Mouse (Mus musculus) stomach, postnatal 0 days (tissue): ENCODE data around the gene Cd164l2. TPM values are rescaled to one million over a fixed set of nuclear protein-coding genes. Genes with fewer than 3 reads are reported as not detected.

Experiments used
- ATAC-seq: fragments of 200-750 bp; cut with Nextera tagmentation; 2 replicates; pipeline ENCODE4 v1.8.0; 2017; ENCODE audit not compliant: low FRiP score, low TSS enrichment
- DNase-seq: peaks from one replicate; pipeline ENCODE4 v3.0.0-alpha.2; 2016; ENCODE audit warnings: low spot score
- H3K27ac ChIP-seq: fragments of 300-500 bp; sonication (generic); replicated peaks from 2 replicates; pipeline ENCODE4 v1.5.1; 2014; ENCODE audit warnings: mild to moderate bottlenecking, control low read depth
- H3K27me3 ChIP-seq: fragments of 300-500 bp; sonication (generic); 2 replicates; pipeline ENCODE4 v1.6.1; 2014; ENCODE audit warnings: low read length; ENCODE audit not compliant: control insufficient read depth, insufficient read depth
- H3K36me3 ChIP-seq: fragments of 300-500 bp; sonication (generic); 2 replicates; pipeline ENCODE4 v1.6.1; 2014; ENCODE audit warnings: low read length, mixed read lengths; ENCODE audit not compliant: control insufficient read depth, insufficient read depth
- H3K4me1 ChIP-seq: fragments of 300-500 bp; sonication (generic); replicated peaks from 2 replicates; pipeline ENCODE4 v1.6.1; 2014; ENCODE audit warnings: antibody characterized with exemption; ENCODE audit not compliant: control insufficient read depth, insufficient read depth
- H3K4me2 ChIP-seq: fragments of 300-500 bp; sonication (generic); replicated peaks from 2 replicates; pipeline ENCODE4 v1.6.1; 2014; ENCODE audit warnings: low read depth, mild to moderate bottlenecking, control low read depth, moderate library complexity
- H3K4me3 ChIP-seq: fragments of 300-500 bp; sonication (generic); 2 replicates; pipeline ENCODE4 v1.5.1; 2014; ENCODE audit warnings: low read depth, low read length, control low read depth
- H3K9ac ChIP-seq: fragments of 300-500 bp; sonication (generic); 2 replicates; pipeline ENCODE4 v1.6.1; 2014; ENCODE audit warnings: mild to moderate bottlenecking, low read length, control low read depth, mixed read lengths
- H3K9me3 ChIP-seq: fragments of 300-500 bp; sonication (generic); 2 replicates; pipeline ENCODE4 v1.6.1; 2016; ENCODE audit warnings: low read length; ENCODE audit not compliant: control insufficient read depth
- CTCF ChIP-seq: IDR thresholded peaks from 2 replicates; pipeline ENCODE4 v1.5.1; 2016; ENCODE audit warnings: antibody characterized with exemption, low read depth, mild to moderate bottlenecking, moderate library complexity
- EP300 ChIP-seq: optimal IDR thresholded peaks from 2 replicates; pipeline ENCODE3; 2016; ENCODE audit warnings: antibody characterized with exemption
- WGBS: fragments of 180-500 bp; shearing (Covaris S2); extraction: QIAGEN DNeasy Blood & Tissue Kit; methylation state at CpG from one replicate; pipeline ENCODE4 v1.1.7; 2014; 5-methylcytosine and 5-hydroxymethylcytosine counted together
- polyA plus RNA-seq: library from polyadenylated mRNA; unstranded; fragments of >200 nt; fragmentation: Nextera tagmentation; extraction: Ambion mirVana; gene quantifications from 2 replicates; pipeline ENCODE4 v1.2.1, GENCODE M21; 2015

Gene Cd164l2
- polyA plus RNA-seq, 1 experiment from 2014 or later: 5.3 TPM

DNA sequence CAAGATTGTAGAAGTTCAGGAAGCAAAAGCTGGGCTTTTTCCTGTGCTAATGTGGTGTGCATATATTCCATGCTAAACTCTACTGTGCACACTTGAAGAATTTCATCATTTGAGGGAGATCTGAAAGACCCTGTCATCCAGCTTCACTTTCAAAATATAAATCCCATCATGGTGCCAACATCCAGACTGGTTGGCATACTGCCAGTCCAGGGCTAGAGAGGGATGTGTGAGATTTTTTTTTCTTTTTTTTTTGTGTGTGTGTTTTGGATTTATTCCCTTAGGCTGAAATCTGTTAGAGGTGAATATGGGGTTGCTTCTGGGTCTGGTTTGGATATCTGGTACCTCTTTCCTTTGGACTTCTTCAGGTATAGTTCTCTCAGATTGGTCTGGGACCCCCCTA, 41.3 kb upstream of the Cd164l2 start:
- TF ChIP-seq EP300: no peak
- no peak for TF ChIP-seq CTCF
- H3K36me3 ChIP-seq: no peaks in the 10 kb centered on the region
- H3K4me1 ChIP-seq: peaks cover 6% of the 10 kb centered on the region
- no peak overlapping the region for H3K4me2 ChIP-seq
- no peaks in the 10 kb centered on the region for H3K27me3 ChIP-seq
- no peak overlapping the region; the same call in 1 of the 2 replicates for H3K27ac ChIP-seq
- no peak overlapping the region for H3K9ac ChIP-seq
- DNase-seq (no peak), ATAC-seq (no peak)
- H3K9me3 ChIP-seq: no peaks in the 10 kb centered on the region
- no peak overlapping the region for H3K4me3 ChIP-seq

DNA sequence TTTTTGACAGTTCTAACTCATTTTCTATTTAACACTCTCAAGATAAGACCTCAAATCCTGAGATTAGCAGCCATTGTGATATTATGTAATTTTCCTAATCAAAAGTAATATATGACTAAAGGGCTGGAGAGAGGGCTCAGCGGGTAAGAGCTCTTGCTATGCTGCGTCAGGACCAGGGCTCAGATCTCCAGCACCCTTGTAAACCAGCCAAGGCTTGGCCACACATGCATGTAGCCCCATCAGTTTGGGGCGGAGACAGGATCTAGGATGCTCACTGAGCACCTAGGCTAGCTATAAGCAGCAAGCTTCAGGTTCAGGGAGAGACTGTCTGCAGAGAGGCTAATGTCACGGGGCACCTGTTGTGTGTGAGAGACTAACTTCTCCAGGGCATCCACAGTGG, 39.5 kb upstream of the Cd164l2 start:
- no peak for ATAC-seq

DNA sequence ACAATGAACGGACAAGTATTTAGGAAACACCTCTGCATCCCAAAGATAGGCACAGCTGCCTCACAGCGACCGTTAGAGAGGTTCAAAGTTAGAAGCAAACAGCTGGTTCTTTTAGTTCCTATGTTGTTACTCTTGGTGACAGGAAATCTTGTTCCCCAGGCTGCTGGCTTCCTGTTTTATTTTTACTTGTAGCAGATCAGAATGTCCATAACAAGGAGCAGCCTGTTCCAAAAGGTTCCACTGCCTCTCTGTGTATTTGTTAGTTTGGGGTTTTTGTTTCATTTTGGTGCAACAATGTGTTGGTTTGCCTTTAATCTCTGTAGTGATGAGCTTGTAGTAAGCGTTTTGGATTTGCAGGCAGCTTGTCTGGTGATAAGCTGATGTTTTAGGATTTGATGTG, 37.6 kb upstream of the Cd164l2 start:
- Histone ChIP-seq H3K9ac (no peak overlapping the region), H3K4me2 (0 out of 2 replicates have a peak overlapping the region, but pooled peaks have one; percentile 9), H3K27me3 (no peaks in the 10 kb centered on the region), H3K9me3 (no peaks in the 10 kb centered on the region), H3K4me1 (peaks cover 12% of the 10 kb centered on the region), H3K27ac (peak overlapping the region; percentile 65), H3K4me3 (no peak overlapping the region), H3K36me3 (0 out of 2 replicates have a peak, but pooled peaks cover 3% of the 10 kb centered on the region)
- WGBS: 34% methylated on average over 4 of the region's 4 CpGs
- TF ChIP-seq EP300 (no peak), CTCF (no peak)
- no peak for DNase-seq
- ATAC-seq: no peak

More for the DNA sequence above, 39.5 kb upstream of the Cd164l2 start:
- no peaks in the 10 kb centered on the region for H3K27me3 ChIP-seq
- H3K36me3 ChIP-seq: no peaks in the 10 kb centered on the region
- H3K9ac ChIP-seq: no peak overlapping the region
- no peak for DNase-seq
- TF ChIP-seq EP300 (no peak), CTCF (no peak)
- H3K4me2 ChIP-seq: no peak overlapping the region
- H3K4me3 ChIP-seq: no peak overlapping the region
- no peak overlapping the region for H3K27ac ChIP-seq
- 66% methylated on average over 4 of the region's 4 CpGs for WGBS
- H3K9me3 ChIP-seq: no peaks in the 10 kb centered on the region
- peaks cover 12% of the 10 kb centered on the region for H3K4me1 ChIP-seq

- H3K4me2 ChIP-seq: no peak overlapping the region
- 39% methylated on average over 7 of the region's 7 CpGs for WGBS
- ATAC-seq (no peak), DNase-seq (no peak)
- no peak overlapping the region for H3K4me3 ChIP-seq
- H3K9me3 ChIP-seq: no peaks in the 10 kb centered on the region
- no peak for TF ChIP-seq CTCF
- no peak for TF ChIP-seq EP300
- H3K27ac ChIP-seq: peak overlapping the region; percentile 72
- peaks cover 9% of the 10 kb centered on the region; the same call in 1 of the 2 replicates for H3K4me1 ChIP-seq
- H3K36me3 ChIP-seq: 0 out of 2 replicates have a peak, but pooled peaks cover 5% of the 10 kb centered on the region
- H3K9ac ChIP-seq: no peak overlapping the region
- no peaks in the 10 kb centered on the region for H3K27me3 ChIP-seq
Observed at GRCm38 (mm10) chr4:133175274-133175673, 36.7 kb upstream of the Cd164l2 start.

- WGBS: 36% methylated on average over 14 of the region's 14 CpGs
- H3K27ac ChIP-seq: peak overlapping the region; percentile 72
- H3K27me3 ChIP-seq: no peaks in the 10 kb centered on the region
- peak overlapping the region; percentile 17; the same call in 1 of the 2 replicates for H3K4me2 ChIP-seq
- H3K36me3 ChIP-seq: 0 out of 2 replicates have a peak, but pooled peaks cover 5% of the 10 kb centered on the region
- H3K4me1 ChIP-seq: peaks cover 9% of the 10 kb centered on the region; the same call in 1 of the 2 replicates
- H3K9me3 ChIP-seq: no peaks in the 10 kb centered on the region
- H3K4me3 ChIP-seq: no peak overlapping the region
- ATAC-seq (0 out of 2 replicates have a peak, but pooled peaks have one; percentile 16), DNase-seq (no peak)
- TF ChIP-seq CTCF (no peak), EP300 (no peak)
- no peak overlapping the region for H3K9ac ChIP-seq
Observed at GRCm38 (mm10) chr4:133175998-133176760, 35.8 kb upstream of the Cd164l2 start.
